Mouse (Mus musculus) lung, postnatal 0 days (tissue): ENCODE results near the gene Polm. TPM values are rescaled to one million over a fixed set of nuclear protein-coding genes. Genes with fewer than 3 reads are reported as not detected.

Experiments used
- ATAC-seq: fragments of 200-750 bp; cut with Nextera tagmentation; 2 replicates; pipeline ENCODE4 v1.8.0; 2017; ENCODE audit warnings: moderate library complexity
- DNase-seq: peaks from one replicate; pipeline ENCODE4 v3.0.0-alpha.2; 2016; ENCODE audit warnings: low spot score
- H3K27ac ChIP-seq: fragments of 300-500 bp; sonication (generic); 2 replicates; pipeline ENCODE4 v1.5.1; 2014; ENCODE audit warnings: antibody characterized with exemption, mild to moderate bottlenecking, low read length, mixed read lengths
- H3K27me3 ChIP-seq: fragments of 300-500 bp; sonication (generic); replicated peaks from 2 replicates; pipeline ENCODE4 v1.6.1; 2014; ENCODE audit warnings: low read length, mixed read lengths; ENCODE audit not compliant: insufficient read depth
- H3K36me3 ChIP-seq: fragments of 300-500 bp; sonication (generic); 2 replicates; pipeline ENCODE4 v1.6.1; 2014; ENCODE audit warnings: low read length, mixed read lengths; ENCODE audit not compliant: insufficient read depth
- H3K4me1 ChIP-seq: fragments of 300-500 bp; sonication (generic); 2 replicates; pipeline ENCODE4 v1.6.1; 2014; ENCODE audit warnings: antibody characterized with exemption, low read depth, low read length, mixed read lengths; ENCODE audit not compliant: insufficient read depth
- H3K4me2 ChIP-seq: fragments of 300-500 bp; sonication (generic); replicated peaks from 2 replicates; pipeline ENCODE4 v1.6.1; 2014; ENCODE audit warnings: low read depth, mild to moderate bottlenecking, low read length, moderate library complexity, mixed read lengths
- H3K4me3 ChIP-seq: fragments of 300-500 bp; sonication (generic); 2 replicates; pipeline ENCODE4 v1.5.1; 2014; ENCODE audit warnings: low read depth, low read length
- H3K9ac ChIP-seq: fragments of 300-500 bp; sonication (generic); replicated peaks from 2 replicates; pipeline ENCODE4 v1.6.1; 2014; ENCODE audit warnings: low read depth, mild to moderate bottlenecking
- H3K9me3 ChIP-seq: fragments of 300-500 bp; sonication (generic); 2 replicates; pipeline ENCODE4 v1.6.1; 2016; ENCODE audit warnings: low read length, mixed read lengths
- CTCF ChIP-seq: IDR thresholded peaks from 2 replicates; pipeline ENCODE4 v1.5.1; 2016; ENCODE audit warnings: antibody characterized with exemption, mild to moderate bottlenecking
- EP300 ChIP-seq: IDR thresholded peaks from 2 replicates; pipeline ENCODE4 v1.6.1; 2016; ENCODE audit warnings: antibody characterized with exemption, mild to moderate bottlenecking, control low read depth
- WGBS: fragments of 180-500 bp; shearing (Covaris S2); extraction: QIAGEN DNeasy Blood & Tissue Kit; methylation state at CpG from one replicate; pipeline ENCODE4 v1.1.7; 2014; 5-methylcytosine and 5-hydroxymethylcytosine counted together
- polyA plus RNA-seq: library from polyadenylated mRNA; unstranded; fragments of >200 nt; fragmentation: Nextera tagmentation; extraction: Ambion mirVana; gene quantifications from 2 replicates; pipeline ENCODE4 v1.2.1, GENCODE M21; 2015

The Polm gene
- polyA plus RNA-seq, 1 experiment from 2014 or later: 8.2 TPM

DNA sequence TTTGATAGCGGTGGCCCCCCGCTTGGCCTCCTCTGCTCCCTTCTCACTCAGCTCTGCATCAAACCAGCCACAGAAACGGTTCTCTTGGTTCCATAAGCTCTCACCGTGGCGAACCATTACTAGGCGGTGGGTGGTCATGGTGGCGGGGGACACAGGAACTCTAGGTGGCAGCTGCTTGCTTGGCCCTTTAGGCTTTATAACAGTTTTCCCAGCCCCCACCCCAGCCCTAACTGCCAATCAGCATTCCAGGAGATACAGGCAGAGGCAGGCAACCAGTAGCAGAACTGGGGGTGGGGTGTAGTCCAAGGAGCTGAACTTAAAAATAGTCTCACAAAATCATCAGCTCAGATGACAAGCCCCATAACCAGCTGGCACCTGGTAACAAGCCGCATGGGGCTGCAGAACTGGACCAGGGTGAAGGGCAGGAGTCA, 34.2 kb downstream of the Polm start, which contains the start of gene Pgam2:
Gene Pgam2, minus strand, starts transcription at position 183 of the 431 bp plus-strand sequence.
- DNase-seq: no peak
- 0 out of 2 replicates have a peak, but pooled peaks cover 5% of the 10 kb centered on the region for H3K27me3 ChIP-seq
- H3K36me3 ChIP-seq: peaks cover 12% of the 10 kb centered on the region; the same call in 1 of the 2 replicates
- H3K4me3 ChIP-seq: no peak within 1 kb of the TSS
- H3K9me3 ChIP-seq: no peaks in the 10 kb centered on the region
- 49% methylated on average over 8 of the region's 8 CpGs for WGBS
- TF ChIP-seq EP300: no peak
- no peak for TF ChIP-seq CTCF
- no peak within 1 kb of the TSS for H3K4me2 ChIP-seq
- H3K9ac ChIP-seq: no peak within 1 kb of the TSS
- H3K27ac ChIP-seq: peak within 1 kb of the TSS; percentile 11
- H3K4me1 ChIP-seq: peaks cover 18% of the 10 kb centered on the region; the same call in 1 of the 2 replicates
- ATAC-seq: no peak

- WGBS: 47% methylated on average over 8 of the region's 8 CpGs
- Histone ChIP-seq H3K27me3 (0 out of 2 replicates have a peak, but pooled peaks cover 5% of the 10 kb centered on the region), H3K4me1 (peaks cover 18% of the 10 kb centered on the region; the same call in 1 of the 2 replicates), H3K9me3 (no peaks in the 10 kb centered on the region), H3K4me2 (no peak overlapping the region), H3K9ac (no peak overlapping the region), H3K27ac (peak overlapping the region; percentile 11), H3K36me3 (peaks cover 18% of the 10 kb centered on the region), H3K4me3 (no peak overlapping the region)
- DNase-seq (peak; percentile 51), ATAC-seq (peak; percentile 42)
- TF ChIP-seq CTCF (no peak), EP300 (peak; percentile 20; the same call in 1 of the 2 replicates)
Measured at GRCm38 (mm10) chr11:5802457-5803217, 35.2 kb downstream of the Polm start.

- ATAC-seq (no peak), DNase-seq (no peak)
- H3K4me1 ChIP-seq: peaks cover 18% of the 10 kb centered on the region; the same call in 1 of the 2 replicates
- no peak overlapping the region for H3K4me3 ChIP-seq
- TF ChIP-seq CTCF: no peak
- no peak for TF ChIP-seq EP300
- H3K36me3 ChIP-seq: peaks cover 21% of the 10 kb centered on the region
- H3K27ac ChIP-seq: peak overlapping the region; percentile 11; the same call in 1 of the 2 replicates
- 60% methylated on average over 12 of the region's 12 CpGs for WGBS
- 0 out of 2 replicates have a peak, but pooled peaks cover 5% of the 10 kb centered on the region for H3K27me3 ChIP-seq
- no peak overlapping the region for H3K4me2 ChIP-seq
- no peaks in the 10 kb centered on the region for H3K9me3 ChIP-seq
- H3K9ac ChIP-seq: no peak overlapping the region
Measured at GRCm38 (mm10) chr11:5802005-5802404, 35.8 kb downstream of the Polm start.

DNA sequence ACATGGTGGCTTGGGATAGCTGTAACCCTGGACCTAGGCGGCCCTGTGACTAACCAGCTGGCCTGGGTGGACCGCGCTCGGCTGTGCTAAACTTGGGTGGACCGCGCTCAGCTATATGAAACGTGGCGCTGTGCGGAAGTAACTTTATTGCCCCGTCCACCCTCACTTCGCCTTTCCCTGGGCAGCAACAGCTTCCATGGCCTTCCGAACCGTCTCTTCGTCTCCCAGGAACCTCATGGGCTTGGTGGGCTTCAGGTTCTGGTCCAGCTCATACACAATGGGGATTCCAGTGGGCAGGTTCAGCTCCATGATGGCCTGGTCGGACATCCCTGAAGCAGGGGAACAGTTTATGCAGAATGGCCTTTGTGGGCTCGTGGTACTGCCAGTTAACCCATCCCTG, 36.3 kb downstream of the Polm start:
- peaks cover 21% of the 10 kb centered on the region for H3K36me3 ChIP-seq
- DNase-seq (no peak), ATAC-seq (no peak)
- WGBS: 94% methylated on average over 16 of the region's 16 CpGs
- no peak for TF ChIP-seq CTCF
- TF ChIP-seq EP300: no peak
- H3K27me3 ChIP-seq: 0 out of 2 replicates have a peak, but pooled peaks cover 5% of the 10 kb centered on the region
- no peak overlapping the region for H3K4me2 ChIP-seq
- H3K9ac ChIP-seq: no peak overlapping the region
- H3K27ac ChIP-seq: peak overlapping the region; percentile 11; the same call in 1 of the 2 replicates
- no peak overlapping the region for H3K4me3 ChIP-seq
- peaks cover 18% of the 10 kb centered on the region; the same call in 1 of the 2 replicates for H3K4me1 ChIP-seq
- no peaks in the 10 kb centered on the region for H3K9me3 ChIP-seq

GRCm38 (mm10) chr11:5799621-5800490, 38.0 kb downstream of the Polm start:
- ATAC-seq: peak; percentile 81
- H3K27ac ChIP-seq: peak overlapping the region; percentile 86
- 47% methylated on average over 17 of the region's 17 CpGs for WGBS

More at GRCm38 (mm10) chr11:5799621-5800490, 38.0 kb downstream of the Polm start:
- Histone ChIP-seq H3K4me3 (no peak overlapping the region), H3K9me3 (no peaks in the 10 kb centered on the region), H3K9ac (no peak overlapping the region), H3K4me2 (no peak overlapping the region), H3K4me1 (peaks cover 18% of the 10 kb centered on the region; the same call in 1 of the 2 replicates), H3K36me3 (peaks cover 28% of the 10 kb centered on the region), H3K27me3 (0 out of 2 replicates have a peak, but pooled peaks cover 5% of the 10 kb centered on the region)
- TF ChIP-seq EP300 (peak; percentile 82), CTCF (no peak; the same call in 1 of the 2 replicates)
- DNase-seq: peak; percentile 89
